Mouse (Mus musculus): ENCODE results near the gene Elmod3.
"Not testable (repeated sequence)": the region's sequence is repeated elsewhere in the genome, so short reads cannot be mapped to it uniquely, and the experiment has no call there.

The Elmod3 gene

DNA sequence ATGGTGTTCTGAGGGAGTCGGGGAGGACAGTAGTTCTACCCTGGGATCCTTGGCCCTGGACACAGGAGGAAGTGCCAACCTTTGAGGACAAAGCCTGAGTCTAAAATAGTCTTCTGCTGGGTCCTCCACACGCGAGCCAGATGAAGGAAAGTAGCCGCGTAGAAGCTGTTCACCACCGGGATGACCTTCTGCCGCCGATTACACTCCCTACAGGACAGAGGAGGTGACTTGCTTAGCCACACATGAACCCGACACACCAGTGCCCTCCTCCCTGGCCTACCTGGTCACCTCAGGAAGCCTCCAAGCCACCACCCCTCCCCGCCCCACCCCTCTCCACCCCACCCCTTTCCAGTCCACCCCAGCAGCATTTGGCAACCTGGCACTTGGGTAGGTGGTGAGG lies 29.5 kb downstream of the Elmod3 start:
- no peak for DNase-seq

DNA sequence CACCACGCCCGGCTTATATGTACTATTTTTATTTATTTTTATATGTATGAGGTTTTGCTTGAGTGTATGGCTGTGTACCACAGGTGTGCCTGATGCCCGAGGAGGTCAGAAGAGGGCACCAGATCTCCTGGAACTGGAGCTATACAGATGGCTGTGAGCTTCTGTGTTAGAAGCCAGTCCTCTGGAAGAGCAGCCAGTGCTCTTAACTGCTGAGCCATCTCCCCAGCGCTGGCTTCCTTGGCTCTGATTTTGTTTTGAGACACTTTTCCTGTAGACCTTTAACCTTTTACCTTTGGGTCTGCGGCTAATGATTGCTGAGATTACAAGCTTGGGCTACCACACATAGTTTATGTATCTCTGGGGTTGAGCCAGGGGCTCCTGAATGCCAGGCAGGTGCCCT lies 30.7 kb downstream of the Elmod3 start:
- no peak for DNase-seq

DNA sequence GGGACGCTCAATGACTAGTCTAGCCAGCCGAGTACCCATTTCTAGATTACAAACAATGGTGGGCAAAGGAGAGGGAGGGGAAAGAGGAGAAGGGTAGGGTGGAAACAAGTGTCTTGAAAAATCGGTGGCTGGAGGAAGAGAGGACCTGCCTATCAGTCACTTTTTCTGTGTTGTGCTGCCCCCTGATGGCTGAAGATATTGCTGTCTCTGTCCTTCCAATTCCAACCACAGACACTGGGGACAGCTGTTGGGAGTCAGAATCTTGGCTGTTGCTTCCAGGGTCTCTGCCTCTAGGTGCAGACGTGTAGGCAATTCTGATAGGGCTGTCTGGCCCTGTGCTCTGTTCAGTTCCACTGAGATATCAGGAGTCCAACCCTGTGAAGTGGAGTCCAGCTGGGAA lies 32.2 kb downstream of the Elmod3 start:
- peak; percentile 63 to 88 for DNase-seq

DNA sequence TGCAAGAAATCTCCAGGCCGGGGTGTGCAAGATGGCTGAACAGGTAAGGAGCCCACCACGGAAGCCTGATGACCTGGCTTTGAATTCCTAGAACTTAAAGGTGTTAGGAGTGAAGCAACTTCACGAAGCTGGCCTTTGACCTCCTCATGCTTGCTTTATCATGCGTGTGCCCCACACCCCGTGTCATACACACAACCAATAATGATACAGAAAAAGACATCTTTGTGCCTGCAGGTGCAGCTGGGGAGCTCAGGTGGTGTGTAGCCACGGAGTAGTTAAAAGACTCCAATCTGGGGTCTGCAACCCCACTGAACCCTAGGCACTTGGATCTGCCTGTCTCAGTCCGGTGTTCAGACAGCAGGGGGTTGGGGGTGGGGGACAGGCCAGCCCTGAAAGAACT lies 32.7 kb downstream of the Elmod3 start:
- DNase-seq: no peak

DNA sequence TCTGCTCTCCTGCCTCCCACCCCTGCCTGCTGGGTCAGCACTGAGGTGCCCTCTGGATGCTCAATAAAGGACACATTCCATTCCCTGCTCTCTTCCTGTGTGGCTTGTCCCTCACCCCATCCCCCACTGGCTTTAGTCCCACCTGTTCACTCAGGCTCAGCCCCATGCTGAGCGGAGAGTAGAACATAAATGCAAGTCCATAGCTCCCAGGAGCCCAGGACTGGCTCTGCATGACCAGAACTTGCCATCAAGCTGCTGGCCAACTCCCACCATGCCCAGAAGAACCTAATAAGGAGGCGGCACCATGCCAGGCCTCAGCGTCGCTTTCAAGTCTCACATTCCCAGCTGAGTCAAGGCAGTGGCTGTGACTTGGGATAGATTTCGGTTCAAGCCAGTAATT lies 35.3 kb downstream of the Elmod3 start:
- DNase-seq: no peak

DNA sequence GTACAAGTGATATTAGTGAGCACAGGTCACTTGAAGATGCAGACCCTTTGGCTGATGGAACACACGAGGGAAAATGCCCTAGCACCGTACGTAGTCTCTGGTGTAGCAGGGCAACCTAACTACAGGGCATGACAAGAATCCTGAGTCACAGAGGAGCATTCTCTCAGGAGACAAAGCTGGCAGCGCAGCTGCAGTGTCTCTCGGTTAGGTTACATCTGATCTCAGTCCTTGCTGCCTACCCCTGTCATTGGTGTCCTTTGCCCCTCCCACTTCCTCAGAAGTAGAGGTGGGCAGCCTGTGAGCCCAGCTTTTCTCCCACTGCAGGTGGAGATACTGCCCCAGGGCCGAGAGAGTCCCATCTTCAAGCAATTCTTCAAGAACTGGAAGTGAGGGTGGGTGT lies 35.7 kb downstream of the Elmod3 start:
- DNase-seq: no peak

DNA sequence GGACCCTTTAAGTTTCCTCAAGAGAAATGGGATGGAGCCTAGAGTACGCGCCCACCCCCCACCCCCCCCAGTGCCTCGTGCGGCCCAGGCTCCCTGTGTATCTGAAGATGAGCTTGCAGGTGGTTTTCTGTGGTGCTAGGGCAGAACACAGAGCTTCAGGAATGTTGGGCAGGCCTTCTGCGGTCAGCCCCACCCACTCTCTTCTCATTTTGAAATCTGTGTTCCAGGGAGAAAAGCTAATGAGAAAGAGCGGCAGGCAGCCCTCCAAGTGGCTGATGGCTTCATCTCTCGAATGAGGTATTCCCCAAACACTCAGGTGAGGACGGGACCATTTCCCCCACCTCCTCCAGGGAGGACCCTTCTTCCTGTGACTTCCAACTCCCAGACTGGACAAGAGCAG lies 37.4 kb downstream of the Elmod3 start:
- no peak for DNase-seq

DNA sequence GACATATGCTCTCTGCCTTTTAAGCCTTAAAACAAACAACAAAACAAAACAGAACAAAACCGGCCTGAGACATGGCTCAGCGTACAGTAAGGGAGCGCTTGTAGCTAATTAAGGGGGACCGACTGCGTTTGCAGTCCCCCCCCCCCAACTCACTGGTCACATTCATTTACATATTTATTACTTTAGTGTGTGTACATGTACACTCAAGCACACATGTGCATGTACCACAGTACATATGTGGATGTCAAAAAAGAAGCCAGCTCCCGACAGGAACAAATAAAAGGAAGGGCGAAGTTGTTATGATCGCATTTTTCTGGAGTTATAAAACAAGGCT lies 45.2 kb downstream of the Elmod3 start:
- DNase-seq: no peak

DNA sequence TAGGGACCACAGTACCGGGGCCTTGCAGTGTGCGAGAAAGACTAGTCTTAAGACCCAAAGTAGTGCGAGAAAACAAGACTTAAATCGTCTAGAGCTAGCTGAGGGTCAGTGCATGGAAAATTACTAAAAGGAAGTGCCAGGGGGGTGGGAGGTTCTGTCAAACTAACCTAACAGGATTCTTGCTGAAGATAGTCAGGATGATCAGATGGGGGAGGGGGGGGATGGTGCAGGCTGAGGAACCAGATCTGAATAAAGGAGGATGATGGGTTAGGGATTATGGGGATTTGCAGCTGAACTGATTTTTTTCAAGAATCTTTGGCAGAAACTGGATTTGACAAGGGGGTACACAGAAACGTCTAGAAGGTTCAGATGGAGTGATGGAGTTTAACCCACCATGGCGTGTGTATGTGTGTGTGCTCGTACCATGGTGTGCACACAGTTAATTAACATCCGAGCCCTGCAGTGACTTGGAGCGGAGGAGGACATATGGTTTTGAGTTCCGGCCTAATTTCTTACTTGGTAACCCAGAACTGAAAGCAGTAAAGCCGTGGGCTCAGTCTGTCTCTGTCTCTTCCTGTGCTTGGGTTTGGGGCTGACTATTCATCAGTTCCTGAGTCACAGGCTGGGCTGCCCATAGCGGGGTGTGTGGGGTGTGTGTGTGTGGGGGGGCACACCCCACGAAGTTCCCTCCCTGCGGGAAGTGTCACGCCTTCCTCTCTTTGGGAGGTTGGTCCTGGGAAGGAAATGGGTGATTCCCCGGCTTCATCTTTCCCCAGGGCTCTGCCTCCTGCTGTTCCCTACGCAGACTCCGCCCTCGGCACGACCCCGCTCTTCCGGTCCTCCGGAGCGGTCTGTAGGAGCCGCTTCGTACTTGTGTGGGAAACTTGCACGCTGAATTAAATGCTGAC lies 45.8 kb downstream of the Elmod3 start:
- peak; percentile 55 to 56 for DNase-seq

DNA sequence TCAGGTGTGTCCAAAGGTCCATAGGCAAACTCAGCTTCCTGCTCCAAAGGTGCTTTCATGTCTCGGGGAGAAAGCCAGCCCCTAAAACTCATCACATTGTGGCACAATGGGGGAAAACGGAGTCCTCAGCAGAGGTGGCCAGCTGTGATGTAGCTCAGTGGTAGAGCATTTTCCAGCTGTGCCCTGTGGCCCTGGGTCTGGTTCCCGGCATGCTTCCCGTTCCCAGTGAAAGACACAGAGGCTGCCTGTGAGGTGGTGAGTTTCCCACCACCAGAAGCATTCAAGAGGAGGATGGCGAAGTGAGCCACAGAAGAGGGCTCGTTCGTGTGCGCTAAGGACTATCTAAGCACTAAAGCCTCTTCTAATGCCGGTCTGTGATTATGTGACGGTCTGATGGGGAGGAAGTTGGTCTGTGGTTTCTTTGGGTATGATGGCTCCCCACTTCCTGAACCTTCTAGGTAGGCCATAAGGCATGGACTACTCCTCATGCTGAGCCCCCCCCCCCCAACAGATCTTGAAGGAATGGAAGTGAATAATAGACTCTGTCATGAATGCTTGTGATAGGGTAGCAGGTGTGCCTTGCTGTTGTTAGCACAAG lies 47.6 kb downstream of the Elmod3 start:
- DNase-seq: peak in 1 of 2 experiments; percentile 13

DNA sequence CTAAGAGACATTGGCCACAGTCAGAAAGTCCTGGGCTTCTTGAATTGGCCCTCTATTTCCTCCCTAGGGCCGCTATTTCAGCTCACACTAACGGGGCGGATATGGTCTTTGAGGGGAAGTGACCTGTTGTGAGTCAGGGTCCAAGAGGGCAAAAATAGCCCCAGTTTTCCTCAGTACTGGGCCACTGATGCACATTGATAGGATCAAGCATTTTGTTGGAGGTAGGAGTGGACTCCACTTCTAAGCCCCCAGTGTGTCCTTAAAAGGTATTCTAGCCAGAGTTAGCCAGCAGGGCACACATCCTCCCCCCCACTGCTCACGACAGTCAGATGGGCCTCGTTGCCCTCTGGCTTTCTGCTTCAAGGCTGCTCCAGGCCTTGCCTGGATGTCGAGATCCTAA lies 48.2 kb downstream of the Elmod3 start:
- no peak for DNase-seq

DNA sequence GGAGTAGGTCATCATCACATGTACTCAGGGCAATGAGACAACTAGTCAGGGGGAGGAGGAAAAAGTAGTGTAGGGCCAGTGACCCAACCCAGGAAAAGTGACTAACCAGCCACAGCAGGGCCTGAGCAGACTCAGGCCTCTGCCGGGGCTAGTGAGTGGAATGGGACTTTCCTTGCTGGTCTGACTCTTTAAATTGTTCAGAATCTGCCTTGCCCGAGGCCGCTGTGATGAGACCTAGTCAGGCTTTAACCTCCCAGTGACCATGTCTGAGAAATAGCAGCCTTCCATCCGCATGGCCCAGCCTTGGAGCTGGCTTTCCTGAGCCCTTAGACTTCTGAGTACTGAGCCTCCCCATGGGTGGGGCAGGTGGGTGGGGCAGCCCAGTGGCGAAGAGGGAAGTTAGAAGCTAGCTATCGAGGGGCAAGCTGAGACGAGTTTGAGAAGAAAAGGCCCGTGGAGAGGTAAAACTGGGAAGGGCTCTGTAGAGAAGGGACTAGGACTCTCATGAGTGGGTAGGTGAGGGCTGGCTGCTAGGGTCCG lies 49.1 kb downstream of the Elmod3 start:
- DNase-seq: peak; percentile 66 to 75

DNA sequence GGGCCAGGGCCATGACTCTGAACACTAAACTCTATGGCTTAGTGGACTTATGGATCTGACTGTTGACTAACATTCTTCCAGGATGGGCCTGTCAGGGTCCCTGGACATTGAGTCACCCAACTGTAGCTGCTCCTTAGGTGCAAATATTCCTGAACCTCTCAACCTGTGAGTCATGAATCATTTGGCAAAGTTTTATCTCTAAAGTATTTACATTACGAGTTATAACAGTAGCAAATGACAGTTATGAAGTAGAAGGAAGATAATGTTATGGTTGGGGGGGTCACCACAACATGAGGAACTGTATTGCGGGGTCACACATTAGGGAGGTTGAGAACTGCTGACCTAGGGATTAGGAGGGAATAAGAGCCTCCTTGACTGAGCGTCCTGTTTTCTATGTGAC lies 50.4 kb downstream of the Elmod3 start:
- no peak for DNase-seq

DNA sequence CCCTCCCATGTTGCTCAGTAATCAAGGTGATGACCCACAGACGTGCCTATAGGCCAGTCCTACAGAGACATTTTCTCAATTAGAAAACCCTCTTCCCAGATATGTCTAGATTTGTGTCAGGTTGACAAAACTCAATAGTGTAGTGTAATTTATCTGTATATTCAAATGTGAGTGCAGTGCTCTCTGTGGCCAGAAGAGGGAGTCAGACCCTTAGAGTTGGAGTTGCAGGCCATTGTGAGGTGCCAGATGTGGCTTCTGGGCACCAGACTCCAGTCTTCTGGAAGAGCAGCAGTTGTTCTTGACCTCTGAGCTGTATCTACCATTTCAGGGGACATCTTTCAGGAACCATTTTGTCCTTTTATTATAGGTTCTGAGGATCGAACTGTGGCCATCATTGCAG lies 51.1 kb downstream of the Elmod3 start:
- DNase-seq: no peak

DNA sequence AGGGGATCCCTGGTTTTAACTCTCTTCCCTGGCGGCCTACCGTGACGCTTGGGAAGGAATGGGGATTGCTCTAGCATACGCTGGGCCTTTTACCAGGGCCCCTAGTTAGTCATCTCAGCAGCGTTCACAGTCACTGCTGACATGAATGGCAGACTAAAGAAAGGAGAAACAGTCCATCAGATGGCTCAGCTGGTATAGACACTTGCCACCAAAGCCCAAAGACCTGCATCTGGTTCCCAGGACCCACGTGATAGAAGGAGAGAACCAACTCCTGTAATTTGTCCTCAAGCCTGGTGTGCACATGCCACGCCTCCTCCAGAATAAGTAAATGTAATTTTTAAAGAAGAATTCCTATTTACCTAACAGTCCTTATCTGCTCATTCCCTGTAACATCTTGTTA lies 52.8 kb downstream of the Elmod3 start:
- no peak for DNase-seq

DNA sequence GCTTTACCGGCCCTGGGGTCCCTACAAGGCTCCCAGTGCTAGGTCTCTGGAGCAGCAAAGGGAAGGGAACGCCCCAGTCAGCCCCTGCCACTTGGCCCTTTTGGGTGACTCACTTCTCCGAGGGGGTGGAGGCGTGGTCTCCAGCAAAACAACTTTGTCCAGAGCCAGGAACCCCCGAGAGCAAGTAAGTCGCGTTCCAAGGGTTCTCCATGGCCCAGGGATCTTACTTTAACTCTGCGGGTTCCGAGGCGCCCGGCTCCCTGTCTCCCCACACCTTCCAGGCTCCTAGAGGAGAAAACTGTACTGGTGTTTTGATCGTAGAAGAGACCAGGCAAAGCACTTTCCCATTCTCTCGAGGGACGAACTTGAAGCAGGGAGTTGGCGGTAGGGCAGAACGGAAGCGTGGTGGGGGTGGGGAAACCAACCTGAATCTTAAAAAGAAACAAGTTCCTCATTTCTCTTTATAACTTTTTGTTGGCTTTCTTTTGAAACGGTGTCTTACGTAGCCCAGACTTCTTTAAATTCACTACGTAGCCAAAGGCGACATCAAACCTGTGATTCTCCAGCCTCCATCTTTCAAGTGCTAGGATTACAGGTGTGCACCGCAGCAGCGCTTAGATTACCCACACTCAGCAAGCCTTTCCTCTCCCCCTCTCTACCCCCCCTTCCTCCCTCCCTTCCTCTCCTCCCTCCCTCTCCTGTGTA lies 53.8 kb downstream of the Elmod3 start, which contains the start of gene Capg:
Capg (plus strand) TSS at position 109 of the 705 bp plus-strand sequence.
- DNase-seq: peak; percentile 63 to 69

DNA sequence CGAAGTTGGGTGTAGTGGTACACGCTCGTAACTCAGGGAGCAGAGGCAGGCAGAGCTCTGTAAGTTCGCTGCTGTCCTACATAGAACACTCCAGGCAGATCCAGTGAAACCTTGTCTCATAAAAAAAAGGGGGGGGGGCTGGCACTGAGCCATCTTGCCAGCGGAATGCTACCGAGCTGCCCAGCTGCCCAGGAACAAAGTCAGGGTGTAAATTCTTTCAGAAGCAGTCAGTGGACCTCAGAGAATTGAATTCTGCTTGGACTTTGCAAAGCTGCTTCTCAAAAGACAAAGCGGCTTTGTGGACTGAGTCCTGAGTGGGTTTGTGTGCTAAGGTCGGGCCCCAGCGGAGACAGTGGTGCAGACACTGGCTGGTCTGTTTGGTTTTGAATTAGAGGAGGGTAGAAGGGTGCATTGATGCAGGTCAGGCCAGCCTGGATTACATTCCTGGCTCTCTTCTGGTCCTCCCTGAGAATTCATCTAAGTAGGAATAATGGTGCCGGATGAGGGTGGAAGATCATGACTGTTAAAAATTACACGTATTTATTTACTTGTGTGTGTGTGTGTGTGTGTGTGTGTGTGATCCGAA lies 54.9 kb downstream of the Elmod3 start:
- no peak for DNase-seq

DNA sequence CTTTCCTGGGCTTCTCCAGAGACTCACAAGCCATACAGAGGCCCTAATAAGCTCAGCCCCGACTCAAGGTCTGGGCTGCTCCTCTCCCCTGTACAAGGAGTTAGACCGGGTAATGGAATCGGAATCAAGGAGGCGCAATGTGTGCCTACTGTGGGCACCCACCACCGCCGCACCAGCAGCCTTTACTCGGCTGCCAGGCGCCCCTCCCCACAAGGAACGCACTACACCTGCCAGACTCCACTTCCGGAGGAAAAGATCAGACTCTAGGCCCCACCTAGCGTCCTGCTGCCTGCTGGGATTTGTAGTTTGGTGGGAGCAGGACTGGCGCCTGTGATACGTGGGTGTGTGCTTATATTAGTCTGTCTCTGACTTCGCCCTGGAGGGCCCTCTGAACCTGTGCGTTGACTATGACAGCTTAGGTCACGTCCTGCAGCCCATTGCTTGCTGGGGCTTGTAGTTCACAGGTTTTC lies 59.6 kb downstream of the Elmod3 start:
- DNase-seq: peak; percentile 73 to 78

DNA sequence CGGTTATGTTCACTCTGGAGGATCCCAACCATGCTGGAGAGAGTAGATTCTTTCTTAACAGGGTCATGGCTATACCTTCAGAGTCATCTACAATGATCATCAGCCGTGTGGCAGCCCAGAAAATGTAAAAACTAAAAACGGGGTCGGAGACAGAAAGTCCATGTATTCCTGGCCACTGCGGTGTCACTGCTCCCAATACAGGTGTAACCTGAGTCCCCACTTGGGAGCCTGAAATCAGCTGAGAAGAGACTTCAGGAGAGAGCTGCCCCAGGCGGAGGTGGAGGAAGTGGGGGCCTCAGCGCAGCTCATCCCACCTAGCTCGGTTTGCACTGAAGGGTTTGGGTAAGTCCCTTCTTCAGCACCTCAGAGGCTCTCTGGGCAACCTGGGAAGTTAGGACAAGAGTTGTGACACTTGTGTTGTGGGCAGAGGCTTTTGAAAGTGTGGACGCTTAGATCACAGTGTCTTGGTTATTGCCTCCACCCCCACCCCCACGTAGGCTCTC lies 60.2 kb downstream of the Elmod3 start:
- DNase-seq: no peak

DNA sequence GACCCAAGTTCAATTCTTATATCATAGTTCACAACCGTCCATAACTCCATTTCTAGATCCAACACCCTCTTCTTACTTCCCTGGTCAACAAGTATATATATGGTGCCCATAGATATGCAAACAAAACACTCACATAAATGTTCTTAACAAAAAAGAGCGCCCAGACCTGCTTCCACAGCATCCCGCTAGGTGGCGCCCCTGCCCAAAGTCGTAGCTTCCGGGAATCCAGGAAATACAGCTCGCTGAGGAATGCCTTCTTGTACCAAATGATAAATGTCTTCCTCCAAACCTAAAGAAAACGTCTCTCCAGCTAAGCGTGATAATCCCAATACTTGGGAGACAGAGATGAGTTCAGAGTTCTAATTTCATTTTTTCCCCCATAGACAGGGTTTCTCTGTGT lies 63.0 kb downstream of the Elmod3 start:
- DNase-seq: peak; percentile 73 to 86

DNA sequence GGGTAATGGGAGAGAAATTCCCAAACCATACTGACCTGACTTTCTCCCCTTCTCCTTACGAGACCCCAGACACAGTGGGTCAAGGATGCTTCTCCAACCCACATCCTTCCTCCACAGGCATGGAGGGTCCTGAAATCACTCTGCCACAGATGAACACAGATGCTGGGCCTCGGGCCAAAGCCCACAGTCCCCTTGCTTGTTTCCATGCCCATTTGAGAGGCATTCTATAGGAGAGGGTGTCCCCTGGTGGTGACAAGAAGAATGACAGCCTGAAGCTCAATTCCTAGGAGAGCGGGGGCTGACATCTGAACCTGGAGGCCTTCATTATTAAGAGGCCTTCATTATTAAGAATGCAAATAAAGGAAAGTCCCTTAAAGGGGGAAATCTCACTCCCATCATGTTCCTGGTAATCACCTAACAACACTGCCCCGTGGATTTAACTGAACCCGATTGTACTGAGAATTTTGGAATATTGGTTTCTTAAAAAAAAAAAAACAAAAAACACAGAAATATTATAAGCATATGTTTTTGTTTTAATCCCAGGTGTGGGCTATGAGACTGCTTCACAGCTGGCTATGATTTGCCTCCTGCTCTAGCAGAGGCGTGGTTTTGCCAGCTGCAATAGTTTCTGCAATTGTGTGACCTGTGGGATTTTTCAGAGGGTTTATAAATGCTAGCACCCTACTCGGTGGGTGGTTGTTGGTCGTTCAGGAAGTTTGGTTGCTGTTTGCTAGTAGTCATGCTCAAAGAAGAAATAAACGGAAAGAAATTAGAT lies 64.0 kb downstream of the Elmod3 start:
- peak; percentile 20 to 51 for DNase-seq

DNA sequence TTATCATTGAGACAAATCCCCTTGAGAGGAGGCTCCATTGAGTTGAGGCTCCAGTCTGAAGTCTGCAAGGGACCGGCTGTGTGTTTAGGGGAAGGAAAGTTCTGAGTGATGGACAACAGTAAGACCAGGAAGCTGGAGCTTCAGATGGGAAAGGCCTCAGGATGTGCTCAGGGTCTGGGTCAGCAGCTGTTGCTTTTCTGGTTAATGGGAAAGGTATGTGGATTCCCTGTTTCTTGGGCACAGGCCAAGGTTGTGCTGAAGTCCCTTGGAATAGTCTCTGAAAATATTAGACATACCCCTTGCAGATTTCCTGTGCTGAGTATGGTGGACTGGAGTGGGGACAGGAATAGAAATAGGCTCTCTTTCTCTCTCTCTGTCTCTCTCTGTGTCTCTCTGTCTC lies 64.7 kb downstream of the Elmod3 start:
- DNase-seq: not testable (repeated sequence)
